Mouse (Mus musculus) right cerebral cortex, postnatal 14 days (tissue): ENCODE measurements around the gene Oprl1.

Source experiments
- DNase-seq: peaks from one replicate; pipeline ENCODE4 v3.0.0; 2022

The Oprl1 gene

GRCm38 (mm10) chr2:181693339-181694280 lies 21.2 kb upstream of the Oprl1 start, which contains the start of gene Rgs19:
TSS of gene Rgs19 (minus strand) at chr2:181693977.
- peak; percentile 75 for DNase-seq

GRCm38 (mm10) chr2:181694581-181694980 lies 20.2 kb upstream of the Oprl1 start:
- no peak for DNase-seq

- no peak for DNase-seq
Observed at GRCm38 (mm10) chr2:181695776-181696175, 19.0 kb upstream of the Oprl1 start.

GRCm38 (mm10) chr2:181696801-181697420 lies 17.9 kb upstream of the Oprl1 start:
- DNase-seq, result no peak

- DNase-seq, result no peak
Observed at GRCm38 (mm10) chr2:181698241-181698640, 16.6 kb upstream of the Oprl1 start, which contains the start of gene Lkaaear1. TSS of gene Lkaaear1 (minus strand) at chr2:181698442.

GRCm38 (mm10) chr2:181706668-181707067 lies 8.1 kb upstream of the Oprl1 start:
- DNase-seq, result no peak

- no peak for DNase-seq
Observed at GRCm38 (mm10) chr2:181713749-181714148, 1.1 kb upstream of the Oprl1 start.

- no peak for DNase-seq
Observed at GRCm38 (mm10) chr2:181715382-181715781, 566 bp downstream of the Oprl1 start.

- DNase-seq, result no peak
Observed at GRCm38 (mm10) chr2:181716991-181717390, 2.2 kb downstream of the Oprl1 start.

GRCm38 (mm10) chr2:181720061-181720460 lies 5.2 kb downstream of the Oprl1 start:
- DNase-seq, result no peak

- no peak for DNase-seq
Observed at GRCm38 (mm10) chr2:181721200-181721599, 6.4 kb downstream of the Oprl1 start.

GRCm38 (mm10) chr2:181722213-181722612 lies 7.4 kb downstream of the Oprl1 start:
- peak; percentile 37 for DNase-seq

- no peak for DNase-seq
Observed at GRCm38 (mm10) chr2:181727659-181728262, 12.9 kb downstream of the Oprl1 start.

GRCm38 (mm10) chr2:181730051-181730450 lies 15.2 kb downstream of the Oprl1 start:
- DNase-seq, result no peak

GRCm38 (mm10) chr2:181752626-181753025 lies 37.8 kb downstream of the Oprl1 start:
- DNase-seq, result no peak

- no peak for DNase-seq
Observed at GRCm38 (mm10) chr2:181758147-181758725, 43.4 kb downstream of the Oprl1 start.

- peak; percentile 47 for DNase-seq
Observed at GRCm38 (mm10) chr2:181759041-181759440, 44.2 kb downstream of the Oprl1 start.

GRCm38 (mm10) chr2:181763006-181763830 lies 48.4 kb downstream of the Oprl1 start, which contains the start of gene Myt1:
TSS of gene Myt1 (plus strand) at chr2:181763332.
- no peak for DNase-seq

- DNase-seq, result no peak
Observed at GRCm38 (mm10) chr2:181763886-181764527, 49.2 kb downstream of the Oprl1 start.

- peak; percentile 35 for DNase-seq
Observed at GRCm38 (mm10) chr2:181764600-181764999, 49.8 kb downstream of the Oprl1 start.

- DNase-seq, result no peak
Observed at GRCm38 (mm10) chr2:181765251-181765650, 50.4 kb downstream of the Oprl1 start.
